Mouse (Mus musculus) Patski (cell line): ENCODE measurements around the gene Fam83c. TPM values are rescaled to one million over a fixed set of nuclear protein-coding genes. Genes with fewer than 3 reads are reported as not detected.

ENCODE experiments used
- ATAC-seq: fragments of 100-300 bp; one replicate; pipeline ENCODE4 v1.8.0; 2021
- CTCF ChIA-PET: fragments of 350-600 bp; sonication (Branson Sonifier 250); formaldehyde crosslinking; loops from one replicate; lab custom pipeline; 2022; ENCODE audit warnings: inconsistent platforms; lab: Charles Lee
- POLR2A ChIA-PET: fragments of 350-600 bp; sonication (Branson Sonifier 250); formaldehyde crosslinking; loops from one replicate; lab custom pipeline; 2022; ENCODE audit warnings: antibody characterized with exemption, inconsistent platforms; lab: Charles Lee
- DNase-seq: peaks from one replicate; pipeline ENCODE4 v3.0.0-alpha.2; 2011; ENCODE audit warnings: low read depth, low spot score
- H3K27me3 ChIP-seq: fragments of 371-371 bp; one replicate; pipeline ENCODE4 v1.5.1; 2021
- CTCF ChIP-seq: fragments of 100-300 bp; IDR thresholded peaks from one replicate; pipeline ENCODE4 v1.5.1; 2021
- in situ Hi-C: fragments of 300-500 bp; cut with MboI; formaldehyde crosslinking; loops from 3 replicates; pipeline ENCODE4 v1.11.1; 2018; ENCODE audit warnings: low pct_unique_long_range_greater_than_20kb, mixed read lengths
- polyA plus RNA-seq: library from polyadenylated mRNA; unstranded; gene quantifications from one replicate; pipeline ENCODE4 v1.2.3, GENCODE M21; 2021

Fam83c gene
- polyA plus RNA-seq, 1 experiment from 2014 or later, result 0.10 TPM

DNA sequence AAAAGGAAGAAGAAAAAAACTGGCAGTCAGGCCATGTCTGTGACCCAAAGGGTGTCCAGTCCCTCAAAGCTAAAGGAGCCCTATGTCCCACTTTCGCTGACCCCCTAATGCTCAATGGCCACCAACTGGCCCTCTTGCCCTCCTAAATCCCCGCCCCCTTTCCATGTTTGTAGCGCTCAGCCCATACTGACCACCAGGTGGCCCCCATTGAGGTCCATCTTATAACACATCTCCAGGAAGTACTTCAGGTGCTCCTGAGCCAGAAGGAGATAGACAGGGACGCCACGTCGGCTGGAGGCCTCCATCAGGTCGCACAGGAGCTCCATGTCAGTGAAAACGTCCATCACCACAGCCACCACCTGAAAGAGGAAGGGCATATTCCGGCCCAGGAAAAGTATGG is 3.4 kb downstream of the Fam83c start:
- DNase-seq (no peak), ATAC-seq (no peak)
- ChIA-PET CTCF (interaction anchor here (0.8 to 2.4 kb wide), 4 partner anchors 9 to 117 kb away, joined by 3 to 9 read pairs (median 6); no protein-coding TSS in a partner anchor), POLR2A (no interaction called here)
- no peak for TF ChIP-seq CTCF
- in situ Hi-C loops, result loop anchor here (25.0 kb wide), 1 partner anchor 306 kb away; the partner anchor contains the start of genes Gm28036, Nfs1 and Romo1
- no peaks in the 10 kb centered on the region for H3K27me3 ChIP-seq

DNA sequence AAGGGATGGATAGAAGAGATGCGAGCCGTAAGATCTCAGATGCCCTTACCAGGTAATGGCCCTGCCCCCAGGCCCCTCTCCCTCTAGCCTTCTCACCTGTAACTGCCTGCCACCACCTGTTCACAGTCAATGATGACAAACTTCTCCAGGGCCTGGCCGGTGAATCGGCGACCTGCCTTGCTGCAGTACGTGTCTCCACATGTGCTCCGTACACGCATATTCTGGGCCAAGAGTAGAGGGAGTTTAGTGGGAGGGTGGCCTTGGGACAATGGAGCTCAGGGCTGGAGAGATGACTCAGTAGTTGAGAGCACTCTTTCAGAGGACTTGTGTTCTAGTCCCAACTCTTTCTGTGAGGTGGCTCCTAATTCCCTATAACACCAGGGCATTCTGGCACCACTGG is 3.8 kb downstream of the Fam83c start:
- no peak for TF ChIP-seq CTCF
- in situ Hi-C loops, result loop anchor here (25.0 kb wide), 1 partner anchor 306 kb away; the partner anchor contains the start of genes Gm28036, Nfs1 and Romo1
- H3K27me3 ChIP-seq, result no peaks in the 10 kb centered on the region
- DNase-seq (no peak), ATAC-seq (no peak)
- POLR2A ChIA-PET, result no interaction called here
- CTCF ChIA-PET, result interaction anchor here (1.4 to 2.4 kb wide), 3 partner anchors 16 to 118 kb away, joined by 3 to 9 read pairs (median 9); no protein-coding TSS in a partner anchor

- in situ Hi-C loops, result loop anchor here (25.0 kb wide), 1 partner anchor 310 kb away; the partner anchor contains the start of genes Gm28036, Nfs1 and Romo1
- TF ChIP-seq CTCF, result no peak
- no peak for DNase-seq
- POLR2A ChIA-PET, result interaction anchor here (0.6 kb wide), 1 partner anchor 122 kb away, joined by 4 read pairs; no protein-coding TSS in a partner anchor
- CTCF ChIA-PET, result interaction anchor here (1.1 to 1.4 kb wide), 2 partner anchors 17 to 117 kb away, joined by 3 read pairs; no protein-coding TSS in a partner anchor
- peak; percentile 78 for ATAC-seq
- H3K27me3 ChIP-seq, result no peaks in the 10 kb centered on the region
Observed at GRCm38 (mm10) chr2:155826630-155827424, 7.8 kb downstream of the Fam83c start, which contains the start of gene Eif6. Eif6 (minus strand) TSS chr2:155826925.

DNA sequence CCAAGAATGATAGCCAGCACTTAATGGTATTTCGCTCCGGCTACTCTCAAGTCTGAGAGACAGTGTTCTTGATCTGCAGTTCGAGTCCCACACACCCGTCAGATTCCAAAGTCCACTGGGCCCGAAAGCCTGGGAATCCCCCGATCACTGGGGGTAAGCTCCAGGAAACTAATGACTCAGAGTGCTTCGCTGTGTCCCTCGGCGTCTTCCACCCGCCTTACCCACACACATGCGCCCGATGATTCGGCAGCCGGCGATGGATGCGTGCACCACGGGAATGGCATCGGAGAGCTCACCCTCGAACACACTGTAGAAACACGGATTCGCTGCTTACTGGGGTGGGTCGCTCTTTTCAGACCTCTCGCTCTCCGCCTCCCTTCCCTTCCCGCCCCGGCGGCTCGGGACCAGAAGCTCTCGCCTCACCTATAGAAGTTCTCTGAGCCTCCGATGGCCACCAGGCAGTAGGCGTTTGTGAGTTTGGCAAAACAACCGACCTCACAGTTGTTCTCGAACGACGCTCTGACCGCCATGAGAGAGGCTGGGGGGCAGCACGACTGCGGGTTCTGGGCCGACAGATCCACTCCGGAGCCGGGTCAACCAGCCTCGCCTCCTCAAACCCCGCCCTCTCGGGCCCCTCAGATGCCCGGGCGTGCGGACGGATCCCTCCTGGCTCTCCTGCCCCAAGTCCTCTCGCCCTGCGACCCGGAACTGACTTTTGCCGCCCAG is 8.6 kb downstream of the Fam83c start:
- DNase-seq, result no peak
- no peak for TF ChIP-seq CTCF
- ChIA-PET CTCF (no interaction called here), POLR2A (no interaction called here)
- in situ Hi-C loops, result loop anchor here (25.0 kb wide), 1 partner anchor 311 kb away; the partner anchor contains the start of genes Gm28036, Nfs1 and Romo1
- ATAC-seq, result peak; percentile 33
- no peaks in the 10 kb centered on the region for H3K27me3 ChIP-seq

DNA sequence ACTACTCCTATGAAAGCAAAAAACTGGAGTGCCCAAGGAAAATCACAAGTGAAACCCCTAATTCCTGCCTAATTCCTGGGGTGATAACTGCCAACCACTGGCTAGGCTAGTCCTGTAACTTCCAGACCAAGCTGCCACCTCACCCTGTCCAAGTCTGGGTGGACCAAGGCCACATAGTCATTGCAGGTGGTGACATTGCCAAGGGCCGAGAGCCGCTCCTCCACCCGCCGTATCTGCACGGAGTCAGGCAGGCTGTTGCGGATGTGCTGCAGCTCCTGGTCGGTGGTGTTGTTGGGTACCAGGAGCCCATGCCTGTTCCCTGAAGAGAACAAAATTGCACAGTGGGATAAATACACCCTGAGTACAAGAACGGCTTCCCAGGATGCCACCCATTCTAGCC is 10.9 kb downstream of the Fam83c start:
- DNase-seq (no peak), ATAC-seq (no peak)
- no peak for TF ChIP-seq CTCF
- in situ Hi-C loops, result no loop called here
- ChIA-PET POLR2A (no interaction called here), CTCF (no interaction called here)
- no peaks in the 10 kb centered on the region for H3K27me3 ChIP-seq

- ChIA-PET POLR2A (no interaction called here), CTCF (no interaction called here)
- DNase-seq (no peak), ATAC-seq (no peak)
- TF ChIP-seq CTCF, result no peak
- no peaks in the 10 kb centered on the region for H3K27me3 ChIP-seq
- in situ Hi-C loops, result no loop called here
Observed at GRCm38 (mm10) chr2:155820779-155821178, 13.9 kb downstream of the Fam83c start.

GRCm38 (mm10) chr2:155819449-155820251 is 15.0 kb downstream of the Fam83c start:
- in situ Hi-C loops, result no loop called here
- CTCF ChIA-PET, result no interaction called here
- no peak for TF ChIP-seq CTCF
- H3K27me3 ChIP-seq, result no peaks in the 10 kb centered on the region
- ATAC-seq (peak; percentile 69), DNase-seq (peak; percentile 75)
- POLR2A ChIA-PET, result no interaction called here

DNA sequence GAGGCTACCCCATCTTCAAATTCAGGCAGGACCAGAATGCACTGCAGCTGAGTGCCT is 15.4 kb downstream of the Fam83c start, which contains the start of gene BC029722:
TSS of gene BC029722 (minus strand) at position 35 of the 57 bp plus-strand sequence.
- in situ Hi-C loops, result no loop called here
- H3K27me3 ChIP-seq, result no peaks in the 10 kb centered on the region
- no peak for TF ChIP-seq CTCF
- DNase-seq (no peak), ATAC-seq (no peak)
- ChIA-PET POLR2A (interaction anchor here (0.5 kb wide), 1 partner anchor 54 kb away, joined by 3 read pairs; no protein-coding TSS in a partner anchor), CTCF (no interaction called here)

GRCm38 (mm10) chr2:155818596-155819391 is 15.9 kb downstream of the Fam83c start:
- no peaks in the 10 kb centered on the region for H3K27me3 ChIP-seq
- TF ChIP-seq CTCF, result no peak
- ChIA-PET CTCF (no interaction called here), POLR2A (interaction anchor here (0.5 to 1.0 kb wide), 3 partner anchors 12 to 53 kb away, joined by 3 read pairs; no protein-coding TSS in a partner anchor)
- ATAC-seq (peak; percentile 75), DNase-seq (no peak)
- in situ Hi-C loops, result no loop called here
